Mouse (Mus musculus) kidney, postnatal 0 days (tissue): ENCODE measurements at regions not wholly inside any gene's neighbourhood (a gene's known extent, or its start where the extent isn't known, plus 50 kb on each side); places are given as distances from the start of the nearest gene placed in this dataset.
A peak's percentile ranks its signal among the peaks of the same experiment; 100 is the strongest.

Source experiments
- ATAC-seq: fragments of 200-750 bp; cut with Nextera tagmentation; replicated peaks from 2 replicates; pipeline ENCODE4 v1.8.0; 2017; ENCODE audit warnings: low read depth, moderate number of reproducible peaks, moderate TSS enrichment, moderate library complexity; ENCODE audit not compliant: low FRiP score
- DNase-seq: peaks from one replicate; pipeline ENCODE4 v3.0.0-alpha.2; 2016; ENCODE audit warnings: low spot score
- H3K27ac ChIP-seq: fragments of 300-500 bp; sonication (generic); 2 replicates; pipeline ENCODE4 v1.5.1; 2014; ENCODE audit warnings: mild to moderate bottlenecking
- H3K27me3 ChIP-seq: fragments of 300-500 bp; sonication (generic); 2 replicates; pipeline ENCODE4 v1.6.1; 2014; ENCODE audit warnings: low read length, mixed read lengths; ENCODE audit not compliant: insufficient read depth
- H3K36me3 ChIP-seq: fragments of 300-500 bp; sonication (generic); 2 replicates; pipeline ENCODE4 v1.6.1; 2014; ENCODE audit warnings: low read length, mixed read lengths; ENCODE audit not compliant: insufficient read depth
- H3K4me1 ChIP-seq: fragments of 300-500 bp; sonication (generic); replicated peaks from 2 replicates; pipeline ENCODE4 v1.6.1; 2014; ENCODE audit warnings: antibody characterized with exemption, low read length, mixed read lengths; ENCODE audit not compliant: insufficient read depth
- H3K4me2 ChIP-seq: fragments of 300-500 bp; sonication (generic); 2 replicates; pipeline ENCODE4 v1.6.1; 2014; ENCODE audit warnings: mild to moderate bottlenecking, low read length, moderate library complexity, mixed read lengths
- H3K4me3 ChIP-seq: fragments of 300-500 bp; sonication (generic); replicated peaks from 2 replicates; pipeline ENCODE4 v1.5.1; 2014; ENCODE audit warnings: low read depth, low read length
- H3K9ac ChIP-seq: fragments of 300-500 bp; sonication (generic); 2 replicates; pipeline ENCODE4 v1.6.1; 2014; ENCODE audit warnings: low read depth, low read length
- H3K9me3 ChIP-seq: fragments of 300-500 bp; sonication (generic); replicated peaks from 2 replicates; pipeline ENCODE4 v1.6.1; 2016; ENCODE audit warnings: low read length, inconsistent platforms, mixed read lengths
- CTCF ChIP-seq: IDR thresholded peaks from 2 replicates; pipeline ENCODE4 v1.5.1; 2016; ENCODE audit warnings: antibody characterized with exemption, low read depth, mild to moderate bottlenecking, moderate library complexity
- WGBS: fragments of 180-500 bp; shearing (Covaris S2); extraction: QIAGEN DNeasy Blood & Tissue Kit; methylation state at CpG from one replicate; pipeline ENCODE4 v1.1.7; 2014; 5-methylcytosine and 5-hydroxymethylcytosine counted together

DNA sequence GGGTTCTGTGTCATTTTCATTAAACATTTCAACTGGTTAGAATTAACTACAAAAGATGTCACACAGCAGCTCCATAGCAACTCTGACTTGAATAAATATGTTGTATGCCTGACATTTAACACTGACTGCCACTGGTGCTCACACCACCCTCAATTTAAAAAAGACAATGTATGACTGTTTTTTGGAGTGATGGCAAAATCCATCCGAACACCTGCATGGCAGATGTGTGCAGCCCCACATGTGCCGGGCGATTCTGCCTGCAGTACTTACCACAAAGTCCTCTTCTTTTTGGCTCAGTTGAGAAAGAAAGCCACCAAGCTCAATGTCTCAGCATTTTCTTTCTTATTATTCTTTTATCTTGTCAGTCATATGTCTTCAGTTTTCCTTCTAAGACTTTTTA lies 199.4 kb downstream of the 4930544G11Rik start:
- Histone ChIP-seq H3K4me3 (no peak overlapping the region), H3K4me2 (no peak overlapping the region), H3K9ac (no peak overlapping the region), H3K9me3 (no peaks in the 10 kb centered on the region), H3K27ac (no peak overlapping the region), H3K27me3 (no peaks in the 10 kb centered on the region), H3K4me1 (no peaks in the 10 kb centered on the region), H3K36me3 (no peaks in the 10 kb centered on the region)
- WGBS = 91% methylated on average over 3 of the region's 3 CpGs
- no peak for ATAC-seq
- DNase-seq = no peak
- TF ChIP-seq CTCF = no peak

DNA sequence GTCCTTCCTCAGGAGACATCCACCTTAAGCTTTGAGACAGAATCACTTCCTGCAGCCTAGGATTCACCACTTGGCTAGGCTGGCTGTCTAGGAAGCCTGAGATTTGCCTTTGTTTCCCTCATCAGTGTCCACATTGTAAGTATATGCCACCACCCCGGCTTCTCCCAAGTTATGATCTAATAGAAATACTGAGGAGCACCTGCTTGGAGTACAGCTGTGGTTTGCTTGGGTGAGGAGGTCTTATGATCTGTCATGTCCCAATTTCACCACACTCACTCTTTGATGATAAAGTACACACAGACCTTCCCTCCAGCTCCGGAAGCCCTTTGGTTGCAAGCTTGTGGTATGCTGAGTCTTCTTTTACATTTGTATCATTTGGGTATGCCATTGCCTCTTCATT lies 202.4 kb downstream of the 4930544G11Rik start:
- Histone ChIP-seq H3K36me3 (no peaks in the 10 kb centered on the region), H3K4me2 (no peak overlapping the region), H3K27me3 (no peaks in the 10 kb centered on the region), H3K4me3 (no peak overlapping the region), H3K27ac (no peak overlapping the region), H3K4me1 (no peaks in the 10 kb centered on the region), H3K9me3 (no peaks in the 10 kb centered on the region), H3K9ac (no peak overlapping the region)
- 93% methylated on average over 2 of the region's 2 CpGs for WGBS
- no peak for TF ChIP-seq CTCF
- no peak for DNase-seq
- ATAC-seq = no peak

DNA sequence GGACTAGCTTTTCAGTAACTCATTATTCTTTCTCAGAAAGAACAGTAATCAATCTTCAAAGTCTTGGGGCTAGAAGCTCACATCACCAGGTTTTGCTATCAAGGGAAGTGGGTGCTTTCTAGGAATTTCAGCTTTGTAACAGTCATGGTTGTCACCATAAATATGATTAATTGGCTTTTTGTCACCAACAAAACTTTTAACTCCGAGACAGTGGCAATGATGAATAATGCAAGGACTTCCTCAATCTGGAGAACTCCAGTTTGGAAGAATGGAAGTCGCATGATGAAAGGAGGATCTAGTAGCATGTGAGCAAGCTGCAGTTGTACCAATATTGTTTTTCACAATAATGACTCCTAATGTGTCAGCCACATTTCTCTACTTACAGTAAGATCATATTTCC lies 208.4 kb downstream of the 4930544G11Rik start:
- WGBS = 27% methylated on average over 2 of the region's 2 CpGs

DNA sequence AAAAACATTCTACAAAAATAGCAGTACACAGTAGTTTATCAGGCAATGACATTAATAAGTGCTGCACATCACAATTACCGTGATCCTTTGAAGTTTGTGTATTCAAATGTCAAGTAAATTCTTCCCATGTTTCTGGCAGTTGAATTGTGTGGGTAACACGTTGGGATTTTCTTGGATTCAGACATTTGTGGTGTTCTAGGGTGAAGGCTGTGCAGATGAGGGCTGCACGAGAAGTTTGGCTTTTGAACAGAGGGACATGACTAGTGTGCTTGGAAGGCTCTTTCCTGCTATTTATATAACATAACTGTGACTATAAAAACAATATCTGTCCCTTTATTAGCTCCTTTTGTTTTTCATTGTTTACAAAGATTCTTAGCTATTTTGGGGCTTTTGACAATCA lies 216.5 kb downstream of the 4930544G11Rik start:
- DNase-seq (no peak), ATAC-seq (no peak)
- Histone ChIP-seq H3K36me3 (no peaks in the 10 kb centered on the region), H3K9ac (no peak overlapping the region), H3K9me3 (no peaks in the 10 kb centered on the region), H3K4me3 (no peak overlapping the region), H3K27me3 (no peaks in the 10 kb centered on the region), H3K4me1 (no peaks in the 10 kb centered on the region), H3K4me2 (no peak overlapping the region), H3K27ac (no peak overlapping the region)
- no peak for TF ChIP-seq CTCF
- 59% methylated on average over 3 of the region's 3 CpGs for WGBS

More for the DNA sequence above, 208.4 kb downstream of the 4930544G11Rik start:
- TF ChIP-seq CTCF = no peak
- no peak overlapping the region for H3K4me3 ChIP-seq
- no peaks in the 10 kb centered on the region for H3K27me3 ChIP-seq
- DNase-seq (peak; percentile 20), ATAC-seq (no peak)
- no peaks in the 10 kb centered on the region for H3K4me1 ChIP-seq
- H3K36me3 ChIP-seq = no peaks in the 10 kb centered on the region
- no peak overlapping the region for H3K4me2 ChIP-seq
- no peak overlapping the region for H3K27ac ChIP-seq
- H3K9me3 ChIP-seq = no peaks in the 10 kb centered on the region
- no peak overlapping the region for H3K9ac ChIP-seq

DNA sequence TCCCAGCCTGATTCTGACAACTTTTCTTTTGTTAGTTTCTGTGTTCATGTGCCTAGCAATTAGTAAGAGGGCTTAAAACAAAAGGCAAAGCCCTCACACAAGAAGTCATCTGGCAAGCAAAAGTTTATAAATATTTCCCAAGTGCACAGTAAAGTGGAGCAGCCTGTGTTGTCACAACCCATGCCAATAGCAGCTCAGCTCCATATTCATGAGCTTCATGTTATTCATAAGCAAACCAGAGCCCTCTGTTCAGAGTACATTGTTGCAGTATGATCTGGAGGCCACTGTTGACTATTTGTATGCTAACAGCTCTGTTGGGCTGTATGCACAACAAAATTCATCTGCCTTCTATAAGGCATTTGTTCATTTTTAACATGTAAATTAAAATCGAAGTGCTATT lies 245.6 kb downstream of the 4930544G11Rik start:
- Histone ChIP-seq H3K4me2 (no peak overlapping the region), H3K27me3 (no peaks in the 10 kb centered on the region), H3K27ac (no peak overlapping the region), H3K4me3 (no peak overlapping the region), H3K9me3 (no peaks in the 10 kb centered on the region), H3K4me1 (no peaks in the 10 kb centered on the region), H3K36me3 (no peaks in the 10 kb centered on the region), H3K9ac (no peak overlapping the region)
- TF ChIP-seq CTCF = no peak
- 96% methylated on average over 1 of the region's 1 CpGs for WGBS
- ATAC-seq (no peak), DNase-seq (no peak)

DNA sequence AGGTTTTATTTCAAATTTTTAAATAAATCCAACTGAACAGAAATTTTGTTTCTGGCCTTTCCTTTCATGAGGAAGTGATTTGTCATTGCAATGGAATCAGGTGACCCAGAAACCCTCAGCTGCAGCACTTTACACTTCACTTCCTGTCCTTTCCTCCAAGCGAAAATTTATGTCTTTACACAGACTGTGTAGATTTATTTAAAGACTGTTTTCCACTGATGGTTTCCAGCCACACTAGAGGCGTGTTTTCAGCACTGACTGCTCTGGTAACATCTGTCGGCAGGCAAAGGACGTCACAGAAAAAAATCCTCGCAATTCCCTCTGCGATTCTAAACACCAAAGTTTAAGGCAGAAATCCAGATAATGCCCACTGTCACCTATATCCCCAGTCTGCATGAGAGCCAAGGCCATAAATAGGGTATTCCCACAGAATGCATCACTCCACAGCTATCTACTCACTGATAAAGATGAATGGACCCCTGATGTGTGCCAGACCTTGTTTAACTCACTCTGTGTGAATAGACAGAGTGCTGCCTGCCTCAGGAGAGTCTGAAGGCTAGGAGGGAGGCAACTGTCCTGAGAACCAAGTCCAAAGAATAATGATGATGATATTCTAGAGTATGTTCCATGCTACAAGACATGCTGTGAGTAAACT lies 247.9 kb downstream of the 4930544G11Rik start:
- Histone ChIP-seq H3K4me2 (peak overlapping the region; percentile 18; the same call in 1 of the 2 replicates), H3K36me3 (no peaks in the 10 kb centered on the region), H3K9ac (no peak overlapping the region), H3K27me3 (no peaks in the 10 kb centered on the region), H3K4me3 (no peak overlapping the region), H3K27ac (peak overlapping the region; percentile 20; the same call in 1 of the 2 replicates), H3K9me3 (no peaks in the 10 kb centered on the region), H3K4me1 (no peaks in the 10 kb centered on the region)
- no peak for TF ChIP-seq CTCF
- ATAC-seq = peak; percentile 69; the same call in 1 of the 2 replicates
- 10% methylated on average over 6 of the region's 6 CpGs for WGBS
- DNase-seq = peak; percentile 89
